Mouse (Mus musculus): ENCODE measurements at regions not wholly inside any gene's neighbourhood (a gene's known extent, or its start where the extent isn't known, plus 50 kb on each side); places are given as distances from the start of the nearest gene placed in this dataset.
A peak's percentile ranks its signal among the peaks of the same experiment; 100 is the strongest.

GRCm38 (mm10) chr1:144085530-144086520 is 81.9 kb upstream of the Rgs2 start:
- peak; percentile 61 for DNase-seq (ENCODE audit: low read depth, low spot score)

- DNase-seq (ENCODE audit: low read depth, low spot score): no peak
Measured at GRCm38 (mm10) chr1:144078972-144079371, 75.0 kb upstream of the Rgs2 start.

- DNase-seq (ENCODE audit: low read depth, low spot score): no peak
Measured at GRCm38 (mm10) chr1:144078446-144078845, 74.5 kb upstream of the Rgs2 start.

GRCm38 (mm10) chr1:144075991-144076390 is 72.0 kb upstream of the Rgs2 start:
- DNase-seq (ENCODE audit: low read depth, low spot score): peak; percentile 43

- no peak for DNase-seq (ENCODE audit: low read depth, low spot score)
Measured at GRCm38 (mm10) chr1:144061283-144061682, 57.3 kb upstream of the Rgs2 start.

- no peak for DNase-seq (ENCODE audit: low read depth, low spot score)
Measured at GRCm38 (mm10) chr1:144055476-144056213, 51.7 kb upstream of the Rgs2 start.
